Mouse (Mus musculus) ES-E14 (cell line): ENCODE data around the gene Srp68. TPM values are rescaled to one million over a fixed set of nuclear protein-coding genes. Genes with fewer than 3 reads are reported as not detected.

Source experiments
- DNase-seq: peaks from one replicate; pipeline ENCODE4 v3.0.0-alpha.2; 2013; ENCODE audit warnings: low read depth, low spot score
- H3K27ac ChIP-seq: 2 replicates; pipeline ENCODE4 v1.5.1; 2012; ENCODE audit warnings: low read depth, mild to moderate bottlenecking, low read length, moderate library complexity, mixed read lengths; ENCODE audit not compliant: poor library complexity, insufficient read depth, severe bottlenecking
- H3K36me3 ChIP-seq: 2 replicates; pipeline ENCODE4 v1.6.1; 2012; ENCODE audit warnings: mild to moderate bottlenecking, low read length, moderate library complexity, mixed read lengths; ENCODE audit not compliant: control insufficient read depth, poor library complexity, insufficient read depth, severe bottlenecking
- H3K4me1 ChIP-seq, 2 experiments: fragments of 150-350 bp in 1 of 2; sonication (generic) in 1 of 2; 2 replicates each; pipeline ENCODE4 v1.6.1; 2012; ENCODE audit warnings: low read length in 2 of 2, mild to moderate bottlenecking in 1 of 2, mixed read lengths in 1 of 2; ENCODE audit not compliant: control insufficient read depth in 2 of 2, insufficient read depth in 2 of 2, poor library complexity in 1 of 2
- H3K4me3 ChIP-seq, 2 experiments: fragments of 150-350 bp in 1 of 2; sonication (generic) in 1 of 2; 2 replicates each; pipeline ENCODE4 v1.5.1; 2012; ENCODE audit warnings: low read length in 2 of 2, low read depth in 1 of 2, mild to moderate bottlenecking in 1 of 2, mixed read lengths in 1 of 2; ENCODE audit not compliant: insufficient read depth in 1 of 2, poor library complexity in 1 of 2, severe bottlenecking in 1 of 2
- H3K9ac ChIP-seq: 2 replicates; pipeline ENCODE4 v1.6.1; 2012; ENCODE audit warnings: low read depth, mild to moderate bottlenecking, low read length, mixed read lengths; ENCODE audit not compliant: poor library complexity, insufficient read depth, severe bottlenecking
- H3K9me3 ChIP-seq: fragments of 150-350 bp; sonication (generic); 2 replicates; pipeline ENCODE4 v1.6.1; 2012; ENCODE audit warnings: low read depth, mild to moderate bottlenecking, low read length; ENCODE audit not compliant: control insufficient read depth, insufficient read depth
- CHD2 ChIP-seq: IDR thresholded peaks from 2 replicates; pipeline ENCODE4 v1.6.1; 2014; ENCODE audit warnings: mild to moderate bottlenecking, low read depth, low read length, inconsistent platforms
- HCFC1 ChIP-seq: IDR thresholded peaks from 2 replicates; pipeline ENCODE4 v1.6.1; 2012; ENCODE audit warnings: low read length, inconsistent platforms, borderline replicate concordance; ENCODE audit not compliant: insufficient read depth
- MAFK ChIP-seq: IDR thresholded peaks from 2 replicates; pipeline ENCODE4 v1.6.1; 2014; ENCODE audit warnings: mild to moderate bottlenecking, low read depth, low read length, inconsistent platforms; ENCODE audit not compliant: insufficient read depth
- ZC3H11A ChIP-seq: IDR thresholded peaks from 2 replicates; pipeline ENCODE4 v1.6.1; 2012; ENCODE audit warnings: low read depth, mild to moderate bottlenecking, inconsistent platforms, low read length, borderline replicate concordance
- ZNF384 ChIP-seq: IDR thresholded peaks from 2 replicates; pipeline ENCODE4 v1.6.1; 2012; ENCODE audit warnings: low read depth, low read length, inconsistent platforms
- in situ Hi-C, 2 experiments: fragments of 600-800 bp; cut with MboI; formaldehyde crosslinking; loops; one replicate each; pipeline ENCODE4 v1.15.1; 2025; ENCODE audit warnings: low sequenced_read_pairs in 2 of 2, inconsistent platforms in 1 of 2; ENCODE audit not compliant: unreplicated experiment in 2 of 2
- total RNA-seq: library from RNA; depleted of rRNA; stranded (reverse); fragments of 300-350 nt; gene quantifications from 2 replicates; pipeline ENCODE4 v1.2.3, GENCODE M21; 2012

Srp68 gene
- total RNA-seq, 1 experiment = 38.2 TPM

DNA sequence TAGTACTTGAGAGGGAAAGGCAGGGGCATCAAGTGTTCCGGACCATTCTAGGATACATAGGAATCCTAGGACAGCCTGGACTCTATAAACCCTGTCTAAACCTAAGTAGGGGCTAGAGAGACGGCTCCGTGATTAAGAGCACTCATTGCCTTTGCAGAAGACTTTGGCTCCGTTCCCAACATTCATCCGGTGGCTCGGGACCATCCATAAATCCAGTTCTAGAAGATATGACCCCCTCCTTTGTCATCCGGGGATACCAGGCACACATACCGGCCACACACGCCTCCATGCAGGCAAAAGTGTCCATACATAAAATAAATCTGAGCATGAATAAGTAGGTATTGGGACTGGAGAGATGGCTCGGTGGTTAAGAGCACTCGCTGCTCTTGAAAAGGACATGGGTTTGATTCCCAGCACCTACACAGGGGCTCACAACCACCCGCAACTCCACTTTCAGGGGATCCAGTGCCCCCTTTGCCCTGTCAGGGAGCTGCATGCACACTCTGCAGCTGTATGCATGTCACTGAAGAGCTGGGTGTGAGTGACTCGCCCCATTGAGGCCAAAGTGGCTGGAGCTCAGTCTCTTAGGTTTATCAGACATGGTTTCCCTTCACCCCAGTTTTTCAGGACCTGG lies 60.0 kb downstream of the Srp68 start:
- H3K4me3 ChIP-seq = no peak overlapping the region
- H3K4me1 ChIP-seq = peaks cover 0 to 10% of the 10 kb centered on the region in 2 experiments; a peak in 1 of 4 replicates
- TF ChIP-seq MAFK (no peak), ZNF384 (no peak), ZC3H11A (no peak), HCFC1 (no peak), CHD2 (no peak)
- no peak overlapping the region for H3K27ac ChIP-seq
- in situ Hi-C loops = no loop called here
- no peak overlapping the region for H3K9ac ChIP-seq
- no peaks in the 10 kb centered on the region; the same call in 1 of the 2 replicates for H3K36me3 ChIP-seq
- H3K9me3 ChIP-seq = no peaks in the 10 kb centered on the region
- no peak for DNase-seq

DNA sequence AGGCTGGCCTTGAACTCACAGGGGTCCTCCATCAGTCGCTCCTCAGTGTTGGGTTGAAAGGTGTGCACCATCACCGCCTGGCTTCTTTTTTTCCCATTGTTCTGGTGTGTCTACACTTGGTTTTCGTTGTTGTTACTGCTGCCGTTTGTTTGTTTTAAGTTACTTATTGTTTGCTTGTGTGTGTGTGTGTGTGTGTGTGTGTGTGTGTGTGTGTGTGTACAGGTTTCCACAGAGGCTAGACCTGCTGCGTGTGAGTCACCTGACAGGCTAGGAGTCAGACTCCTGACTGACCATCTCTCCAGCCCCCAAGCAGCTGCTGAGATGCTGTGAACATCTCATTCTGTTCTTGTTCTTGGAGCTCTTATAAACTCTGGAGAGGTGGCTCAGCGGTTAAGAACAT lies 61.2 kb downstream of the Srp68 start:
- in situ Hi-C loops = no loop called here
- Histone ChIP-seq H3K4me3 (no peak overlapping the region), H3K36me3 (no peaks in the 10 kb centered on the region; the same call in 1 of the 2 replicates), H3K27ac (no peak overlapping the region), H3K4me1 (peaks cover 0 to 10% of the 10 kb centered on the region in 2 experiments; a peak in 1 of 4 replicates), H3K9me3 (no peaks in the 10 kb centered on the region), H3K9ac (no peak overlapping the region)
- no peak for DNase-seq
- no peak for TF ChIP-seq ZC3H11A
- no peak for TF ChIP-seq CHD2
- TF ChIP-seq ZNF384 = no peak
- no peak for TF ChIP-seq HCFC1
- TF ChIP-seq MAFK = no peak

DNA sequence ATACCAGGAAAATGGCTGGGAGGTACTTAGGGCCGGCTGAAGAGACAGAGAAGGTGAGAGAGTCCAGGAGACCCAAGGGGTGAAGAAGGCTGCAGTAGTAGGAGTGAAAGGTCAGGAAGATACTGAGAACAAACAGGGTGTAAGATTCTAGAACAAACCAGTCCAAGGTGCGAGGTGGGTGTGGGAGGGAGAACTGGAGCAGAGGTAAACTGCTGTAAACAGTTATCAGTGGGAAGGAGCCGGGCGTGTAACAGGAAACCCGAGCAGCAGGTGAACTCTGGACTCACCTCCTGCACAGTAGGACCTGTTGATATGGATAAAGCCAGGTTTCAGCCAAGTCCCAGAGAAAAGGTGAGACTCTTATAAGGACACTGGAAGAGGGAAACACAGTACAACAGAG lies 63.3 kb downstream of the Srp68 start:
- Histone ChIP-seq H3K4me1 (peaks cover 0 to 10% of the 10 kb centered on the region in 2 experiments; a peak in 1 of 4 replicates), H3K4me3 (no peak overlapping the region)
- no peak for DNase-seq

DNA sequence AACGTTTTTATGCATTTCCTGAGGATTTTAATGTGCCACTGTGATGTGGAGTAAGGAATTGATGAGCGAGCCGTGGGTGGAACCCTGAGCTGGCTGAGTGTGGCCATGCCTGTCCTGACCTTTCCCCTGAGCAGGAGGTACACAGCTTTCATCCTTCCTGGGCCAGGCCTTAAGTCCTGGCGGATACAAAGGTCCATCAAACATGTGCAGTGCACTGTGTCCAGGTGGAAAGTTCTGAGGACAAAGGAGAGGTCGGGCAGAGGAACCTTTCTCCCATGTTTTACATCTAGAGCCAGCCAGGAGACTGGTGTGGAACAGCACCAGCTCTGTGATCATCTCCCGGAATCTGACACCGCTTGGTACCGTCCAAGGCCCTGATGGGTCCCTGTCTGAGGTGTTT lies 64.8 kb downstream of the Srp68 start:
- Histone ChIP-seq H3K9ac (no peak overlapping the region), H3K4me1 (peaks cover 0 to 10% of the 10 kb centered on the region in 2 experiments; a peak in 1 of 4 replicates), H3K9me3 (no peaks in the 10 kb centered on the region), H3K4me3 (no peak overlapping the region), H3K27ac (no peak overlapping the region), H3K36me3 (no peaks in the 10 kb centered on the region; the same call in 1 of the 2 replicates)
- TF ChIP-seq ZC3H11A (no peak), CHD2 (no peak), ZNF384 (no peak), MAFK (no peak), HCFC1 (no peak)
- in situ Hi-C loops = no loop called here
- DNase-seq = no peak

More for the DNA sequence above, 63.3 kb downstream of the Srp68 start:
- Histone ChIP-seq H3K9ac (no peak overlapping the region), H3K36me3 (no peaks in the 10 kb centered on the region; the same call in 1 of the 2 replicates), H3K27ac (no peak overlapping the region), H3K9me3 (no peaks in the 10 kb centered on the region)
- TF ChIP-seq HCFC1 (no peak), ZNF384 (no peak), MAFK (no peak)
- in situ Hi-C loops = no loop called here

DNA sequence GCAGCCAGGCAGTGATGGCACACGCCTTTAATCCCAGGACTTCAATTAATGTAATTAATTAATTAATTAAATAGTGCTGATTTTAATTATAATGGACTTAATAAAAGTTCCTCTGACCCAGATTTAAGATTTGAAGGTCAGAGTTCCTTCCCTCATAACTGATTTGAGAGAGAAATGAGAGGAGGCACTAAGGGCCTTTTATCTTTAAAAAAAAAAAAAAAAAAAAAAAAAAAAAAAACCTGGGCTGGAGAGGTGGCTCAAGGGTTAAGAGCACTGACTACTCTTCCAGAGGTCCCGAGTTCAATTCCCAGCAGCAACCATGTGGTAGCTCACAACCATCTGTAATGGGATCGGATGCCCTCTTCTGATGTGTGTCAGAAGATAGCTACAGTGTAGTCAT lies 65.4 kb downstream of the Srp68 start:
- in situ Hi-C loops = no loop called here
- DNase-seq = no peak
- Histone ChIP-seq H3K27ac (no peak overlapping the region), H3K4me1 (peaks cover 0 to 10% of the 10 kb centered on the region in 2 experiments; a peak in 1 of 4 replicates), H3K9ac (no peak overlapping the region), H3K4me3 (no peak overlapping the region), H3K9me3 (no peaks in the 10 kb centered on the region), H3K36me3 (no peaks in the 10 kb centered on the region; the same call in 1 of the 2 replicates)
- TF ChIP-seq ZNF384 = peak; percentile 70; the same call in 1 of the 2 replicates
- TF ChIP-seq HCFC1 = no peak
